Mouse (Mus musculus) central nervous system, embryonic 11.5 days (tissue): Measurements from ENCODE around the gene 0610010F05Rik. TPM values are rescaled to one million over a fixed set of nuclear protein-coding genes. Genes with fewer than 3 reads are reported as not detected.

Source experiments
- polyA plus RNA-seq: library from polyadenylated mRNA; depleted of rRNA; stranded (reverse); fragments of >200 nt; gene quantifications from 2 replicates; pipeline ENCODE4 v1.2.3, GENCODE M21; 2012; rRNA removed

The 0610010F05Rik gene
- polyA plus RNA-seq = 27.5 and 39.9 TPM in 2 replicates

GRCm38 (mm10) chr11:23632945-23633878, at the start of gene 0610010F05Rik:
TSS of gene 0610010F05Rik (minus strand) at chr11:23633639.

GRCm38 (mm10) chr11:23665798-23666501, 32.5 kb upstream of the 0610010F05Rik start, which contains the start of gene Pex13:
TSS of gene Pex13 (minus strand) at chr11:23665959.

GRCm38 (mm10) chr11:23665311-23665786, 31.9 kb upstream of the 0610010F05Rik start, which contains the start of gene Pus10:
TSS of gene Pus10 (plus strand) at chr11:23665674.

GRCm38 (mm10) chr11:23520473-23521205, 112.8 kb downstream of the 0610010F05Rik start, which contains the start of gene 1700093K21Rik:
TSS of gene 1700093K21Rik (minus strand) at chr11:23521155.

Other genes with a start within 250 kb of the 0610010F05Rik start
- 120 and 226 TPM in 2 replicates for gene Ahsa2, start 135.6 kb downstream of the 0610010F05Rik start, polyA plus RNA-seq
- 0.29 and 0.53 TPM in 2 replicates for gene 1700093K21Rik, start 112.5 kb downstream of the 0610010F05Rik start, polyA plus RNA-seq
- 23.9 and 43.8 TPM in 2 replicates for gene Pus10, start 32.0 kb upstream of the 0610010F05Rik start, polyA plus RNA-seq
- gene Pex13, start 32.3 kb upstream of the 0610010F05Rik start, polyA plus RNA-seq = 25.8 and 28.9 TPM in 2 replicates
- gene Rel, start 137.3 kb upstream of the 0610010F05Rik start, polyA plus RNA-seq = 0.85 and 1.4 TPM in 2 replicates